Comparison of ENCODE assay signal across 8 mouse cellular contexts in the genomic region with DNA sequence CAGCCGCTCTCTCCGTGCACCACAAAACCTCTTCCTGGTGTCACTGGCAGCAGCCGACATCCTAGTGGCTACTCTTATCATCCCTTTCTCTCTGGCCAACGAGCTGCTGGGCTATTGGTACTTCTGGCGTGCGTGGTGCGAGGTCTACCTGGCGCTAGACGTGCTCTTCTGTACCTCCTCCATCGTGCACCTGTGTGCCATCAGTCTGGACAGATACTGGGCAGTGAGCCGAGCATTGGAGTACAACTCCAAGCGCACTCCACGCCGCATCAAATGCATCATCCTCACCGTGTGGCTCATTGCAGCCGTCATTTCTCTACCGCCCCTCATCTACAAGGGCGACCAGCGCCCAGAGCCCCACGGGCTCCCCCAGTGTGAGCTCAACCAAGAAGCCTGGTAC. TPM values are rescaled to one million over a fixed set of nuclear protein-coding genes. Genes with fewer than 3 reads are reported as not detected.
DNase-seq lines count a peak whose midpoint lies in the region; ATAC-seq and TF ChIP-seq lines count a peak whose summit lies in the region.

No protein-coding gene starts in this region.

- H3K9me3 ChIP-seq in heart, postnatal 0 days (replicated peaks; ENCODE audit: control insufficient read depth, low read length) = no peaks in the 10 kb centered on the region
- H3K9me3 ChIP-seq in forebrain, embryonic 15.5 days = no peaks in the 10 kb centered on the region
- no peaks in the 10 kb centered on the region for H3K9me3 ChIP-seq in limb, embryonic 10.5 days (replicated peaks)
- no peaks in the 10 kb centered on the region for H3K9me3 ChIP-seq in neural tube, embryonic 13.5 days

- intact Hi-C loops in gastrocnemius, postnatal 36 days (cut with DNase I) = loop anchor here (2.0 to 10.0 kb wide), 2 partner anchors 69 to 191 kb away; no protein-coding TSS in a partner anchor

- ATAC-seq in heart, postnatal 0 days (ENCODE audit: insufficient read depth, low read depth) = no peak
- no peak for ATAC-seq in forebrain, embryonic 15.5 days (replicated peaks)
- no peak for ATAC-seq in neural tube, embryonic 13.5 days (ENCODE audit: low read depth)
- no peak for ATAC-seq in inflammation-experienced regulatory T-cells, adult 6 months

- H3K4me1 ChIP-seq in heart, postnatal 0 days (ENCODE audit: control insufficient read depth, insufficient read depth) = no peaks in the 10 kb centered on the region
- peaks cover 17% of the 10 kb centered on the region for H3K4me1 ChIP-seq in forebrain, embryonic 15.5 days
- peaks cover 14% of the 10 kb centered on the region for H3K4me1 ChIP-seq in limb, embryonic 10.5 days
- H3K4me1 ChIP-seq in neural tube, embryonic 13.5 days (replicated peaks) = peaks cover 17% of the 10 kb centered on the region

- H3K36me3 ChIP-seq in heart, postnatal 0 days (replicated peaks; ENCODE audit: control insufficient read depth, insufficient read depth, low read length) = no peaks in the 10 kb centered on the region
- H3K36me3 ChIP-seq in forebrain, embryonic 15.5 days = no peaks in the 10 kb centered on the region
- no peaks in the 10 kb centered on the region for H3K36me3 ChIP-seq in limb, embryonic 10.5 days
- no peaks in the 10 kb centered on the region for H3K36me3 ChIP-seq in neural tube, embryonic 13.5 days

- no peak for TF ChIP-seq EP300 in heart, postnatal 0 days (IDR thresholded peaks at IDR 0.05; ENCODE audit: low read depth)

- H3K27ac ChIP-seq in heart, postnatal 0 days (ENCODE audit: low read depth) = no peak overlapping the region
- no peak overlapping the region for H3K27ac ChIP-seq in forebrain, embryonic 15.5 days (replicated peaks)
- H3K27ac ChIP-seq in limb, embryonic 10.5 days = 0 out of 2 replicates have a peak overlapping the region, but pooled peaks have one; percentile 10
- H3K27ac ChIP-seq in neural tube, embryonic 13.5 days (replicated peaks) = no peak overlapping the region

- no peak for TF ChIP-seq CTCF in heart, postnatal 0 days (IDR thresholded peaks at IDR 0.05; ENCODE audit: low read depth)

- 3% methylated on average over 20 of the region's 20 CpGs for WGBS in heart, postnatal 0 days
- 7% methylated on average over 20 of the region's 20 CpGs for WGBS in forebrain, embryonic 15.5 days
- 5% methylated on average over 20 of the region's 20 CpGs for WGBS in limb, embryonic 10.5 days
- 3% methylated on average over 20 of the region's 20 CpGs for WGBS in neural tube, embryonic 13.5 days

- DNase-seq in heart, postnatal 0 days (ENCODE audit: low spot score) = no peak
- no peak for DNase-seq in heart, adult 8-10 months (ENCODE audit: low spot score)
- DNase-seq in limb, embryonic 10.5 days (ENCODE audit: low spot score) = no peak
- DNase-seq in layer of hippocampus, adult 8-10 months (ENCODE audit: low spot score in 2 of 2) = no peak
- DNase-seq in gastrocnemius, postnatal 36 days = no peak

- no peak overlapping the region for H3K9ac ChIP-seq in heart, postnatal 0 days (replicated peaks; ENCODE audit: low read depth, low read length)
- H3K9ac ChIP-seq in forebrain, embryonic 15.5 days (replicated peaks) = 0 out of 2 replicates have a peak overlapping the region, but pooled peaks have one; percentile 7
- no peak overlapping the region for H3K9ac ChIP-seq in neural tube, embryonic 13.5 days

- peaks cover 77% of the 10 kb centered on the region for H3K27me3 ChIP-seq in heart, postnatal 0 days (ENCODE audit: control insufficient read depth, insufficient read depth, low read length)
- H3K27me3 ChIP-seq in forebrain, embryonic 15.5 days = peaks cover 60% of the 10 kb centered on the region
- peaks cover 92% of the 10 kb centered on the region for H3K27me3 ChIP-seq in limb, embryonic 10.5 days (ENCODE audit: low read depth, poor library complexity, severe bottlenecking)
- H3K27me3 ChIP-seq in neural tube, embryonic 13.5 days = peaks cover 87% of the 10 kb centered on the region

- H3K4me2 ChIP-seq in heart, postnatal 0 days (ENCODE audit: low read depth, low read length) = peak overlapping the region; percentile 71
- H3K4me2 ChIP-seq in forebrain, embryonic 15.5 days (replicated peaks) = peak overlapping the region; percentile 83
- peak overlapping the region; percentile 62 for H3K4me2 ChIP-seq in neural tube, embryonic 13.5 days

- peak overlapping the region; percentile 45 for H3K4me3 ChIP-seq in heart, postnatal 0 days (ENCODE audit: low read depth, low read length)
- H3K4me3 ChIP-seq in forebrain, embryonic 15.5 days = peak overlapping the region; percentile 46
- H3K4me3 ChIP-seq in limb, embryonic 10.5 days = peak overlapping the region; percentile 50
- H3K4me3 ChIP-seq in neural tube, embryonic 13.5 days = peak overlapping the region; percentile 42

RNA-seq across cellular contexts. Expression of gene Adra2b, which starts 0.7 kb away (rescaled TPM):
- total RNA-seq in heart, postnatal 0 days (2014; rRNA removed; ENCODE audit: low replicate concordance) = 1.1 and 2.0 TPM in 2 replicates
- 0.67 and 0.71 TPM in 2 replicates for polyA plus RNA-seq in heart, postnatal 0 days (2015; fragmentation: Nextera tagmentation; extraction: Ambion mirVana)
- under 1 TPM; 0.41 to 0.78 (median 0.70) TPM for total RNA-seq in heart, adult 8-10 months (2022)
- 0.88 and 1.00 TPM in 2 replicates for polyA plus RNA-seq in forebrain, embryonic 15.5 days (2015; fragmentation: Nextera tagmentation; extraction: Ambion mirVana)
- 1.7 and 1.9 TPM in 2 replicates for polyA plus RNA-seq in limb, embryonic 10.5 days (2016; fragmentation: Nextera tagmentation; extraction: Ambion mirVana)
- 0.32 and 0.45 TPM in 2 replicates for polyA plus RNA-seq in neural tube, embryonic 13.5 days (2015; fragmentation: Nextera tagmentation; extraction: Ambion mirVana)
- polyA plus RNA-seq in inflammation-experienced regulatory T-cells, adult 6 months (2017; shearing (Covaris generic)) = under 1 TPM in 1 of 3 experiments, not detected in 2; 0.13 TPM
- total RNA-seq in layer of hippocampus, adult 8-10 months (2022) = under 1 TPM in 3 of 4 experiments, not detected in 1; 0.09 to 0.41 (median 0.12) TPM
- under 1 TPM; 0.48 to 0.86 TPM for total RNA-seq in gastrocnemius, postnatal 36 days (2021)

RNA-seq across cellular contexts. Expression of gene Astl, which starts 25.3 kb away (rescaled TPM):
- total RNA-seq in heart, postnatal 0 days (2014; rRNA removed; ENCODE audit: low replicate concordance) = not detected in 2 replicates
- not detected in 2 replicates for polyA plus RNA-seq in heart, postnatal 0 days (2015; fragmentation: Nextera tagmentation; extraction: Ambion mirVana)
- total RNA-seq in heart, adult 8-10 months (2022) = not detected
- not detected in 2 replicates for polyA plus RNA-seq in forebrain, embryonic 15.5 days (2015; fragmentation: Nextera tagmentation; extraction: Ambion mirVana)
- 0.08 and 0.09 TPM in 2 replicates for polyA plus RNA-seq in limb, embryonic 10.5 days (2016; fragmentation: Nextera tagmentation; extraction: Ambion mirVana)
- polyA plus RNA-seq in neural tube, embryonic 13.5 days (2015; fragmentation: Nextera tagmentation; extraction: Ambion mirVana) = not detected in 2 replicates
- polyA plus RNA-seq in inflammation-experienced regulatory T-cells, adult 6 months (2017; shearing (Covaris generic)) = under 1 TPM in 2 of 3 experiments, not detected in 1; 0.21 to 0.35 TPM
- total RNA-seq in layer of hippocampus, adult 8-10 months (2022) = not detected
- total RNA-seq in gastrocnemius, postnatal 36 days (2021) = not detected

RNA-seq across cellular contexts. Expression of gene Dusp2, which starts 27.7 kb away (rescaled TPM):
- 6.8 and 13.8 TPM in 2 replicates for total RNA-seq in heart, postnatal 0 days (2014; rRNA removed; ENCODE audit: low replicate concordance)
- 5.1 and 7.3 TPM in 2 replicates for polyA plus RNA-seq in heart, postnatal 0 days (2015; fragmentation: Nextera tagmentation; extraction: Ambion mirVana)
- total RNA-seq in heart, adult 8-10 months (2022) = 1 to 10 TPM in 2 of 4 experiments, under 1 TPM in 2; 0.27 to 1.6 (median 0.69) TPM
- polyA plus RNA-seq in forebrain, embryonic 15.5 days (2015; fragmentation: Nextera tagmentation; extraction: Ambion mirVana) = 7.4 and 7.7 TPM in 2 replicates
- polyA plus RNA-seq in limb, embryonic 10.5 days (2016; fragmentation: Nextera tagmentation; extraction: Ambion mirVana) = 6.4 and 7.6 TPM in 2 replicates
- polyA plus RNA-seq in neural tube, embryonic 13.5 days (2015; fragmentation: Nextera tagmentation; extraction: Ambion mirVana) = 7.5 and 9.1 TPM in 2 replicates
- 10 to 100 TPM; 26.0 to 29.5 (median 27.9) TPM for polyA plus RNA-seq in inflammation-experienced regulatory T-cells, adult 6 months (2017; shearing (Covaris generic))
- 1 to 10 TPM in 3 of 4 experiments, under 1 TPM in 1; 0.99 to 1.6 (median 1.2) TPM for total RNA-seq in layer of hippocampus, adult 8-10 months (2022)
- 1 to 10 TPM in 1 of 2 experiments, under 1 TPM in 1; 0.72 to 1.3 TPM for total RNA-seq in gastrocnemius, postnatal 36 days (2021)
